Mouse (Mus musculus) naive thymus-derived CD4-positive, alpha-beta T cell, adult 2 months (primary cell): Measurements from ENCODE around the gene Gm20388.

Source experiments
- DNase-seq: peaks from one replicate; pipeline ENCODE4 v3.0.0-alpha.2; 2011; ENCODE audit warnings: low read depth

Gene Gm20388

DNA sequence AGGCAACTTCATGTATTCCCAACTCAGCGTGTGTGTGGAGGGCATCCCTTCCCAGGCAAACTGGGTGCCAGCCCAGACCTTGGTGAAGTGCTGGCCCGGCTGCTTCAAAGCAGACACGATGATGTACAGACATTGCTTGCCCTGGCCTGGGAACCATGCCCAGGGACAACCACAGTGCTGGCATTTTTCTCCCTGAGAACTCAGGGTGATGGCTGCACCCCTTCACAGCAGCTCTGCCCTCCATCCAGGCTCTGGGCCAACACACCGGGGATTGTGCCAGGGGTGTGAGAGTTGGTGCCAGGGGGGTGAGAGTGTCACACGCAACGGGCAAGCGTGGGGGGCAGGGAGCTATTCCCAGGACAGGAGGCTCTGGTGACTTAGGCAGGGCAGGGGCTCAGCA, 734.0 kb downstream of the Gm20388 start:
- no peak for DNase-seq

DNA sequence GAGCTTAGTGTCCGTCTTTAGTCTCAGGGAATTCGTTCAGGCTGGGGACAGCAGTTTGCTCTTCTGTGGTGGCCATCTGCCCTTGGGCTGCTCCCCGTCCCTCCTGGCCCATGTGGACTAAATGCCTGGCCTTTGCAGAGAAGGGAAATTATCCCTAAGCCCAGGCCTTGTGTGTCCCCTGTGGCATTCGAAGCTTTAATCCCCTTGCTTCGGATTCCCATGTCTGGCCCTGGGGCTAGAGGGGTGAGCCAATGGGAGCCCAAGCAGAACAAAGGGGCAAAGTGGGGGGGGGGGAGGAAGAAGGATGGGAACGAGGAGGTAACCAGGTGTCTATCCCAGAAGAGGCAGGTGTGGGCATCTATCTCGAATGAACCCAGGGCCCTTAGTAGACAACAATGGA, 736.9 kb downstream of the Gm20388 start, which contains the start of gene 1190005I06Rik:
Gene 1190005I06Rik, minus strand, starts transcription at position 101 of the 400 bp plus-strand sequence.
- no peak for DNase-seq

DNA sequence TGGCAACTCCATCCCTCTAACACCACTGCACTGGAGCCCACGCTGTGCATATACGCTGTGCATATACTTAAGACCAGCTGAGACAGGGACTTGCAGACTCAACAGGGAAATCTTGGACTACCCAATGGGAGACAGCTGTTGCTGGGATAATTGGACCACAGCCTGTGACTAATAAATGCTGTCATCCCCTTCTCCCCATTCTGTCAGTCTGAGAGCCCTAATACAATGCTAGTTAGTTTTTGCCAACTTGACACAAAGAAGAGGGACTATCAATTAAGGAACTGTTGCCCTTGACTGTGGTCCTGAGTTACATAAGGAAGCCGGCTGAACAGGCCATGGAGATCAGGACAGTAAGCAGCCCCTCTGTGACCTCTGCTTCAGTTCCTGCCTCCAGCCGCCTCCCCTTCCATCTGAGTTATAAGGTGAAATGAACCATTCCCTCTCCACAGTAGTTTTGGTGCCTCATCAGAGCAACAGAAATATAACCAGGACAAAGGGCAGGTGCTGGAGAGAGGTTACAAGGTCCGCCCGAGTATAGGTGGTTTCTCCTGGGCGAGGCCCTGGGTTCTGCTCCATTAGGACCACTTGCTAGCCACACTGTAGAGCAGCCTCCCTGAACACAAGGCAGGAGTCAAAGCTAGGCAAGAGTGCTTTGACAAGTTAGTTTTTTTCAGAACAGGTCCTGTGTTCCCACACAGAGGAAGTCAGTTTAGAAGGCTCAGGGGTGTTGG, 745.8 kb downstream of the Gm20388 start:
- DNase-seq = no peak

DNA sequence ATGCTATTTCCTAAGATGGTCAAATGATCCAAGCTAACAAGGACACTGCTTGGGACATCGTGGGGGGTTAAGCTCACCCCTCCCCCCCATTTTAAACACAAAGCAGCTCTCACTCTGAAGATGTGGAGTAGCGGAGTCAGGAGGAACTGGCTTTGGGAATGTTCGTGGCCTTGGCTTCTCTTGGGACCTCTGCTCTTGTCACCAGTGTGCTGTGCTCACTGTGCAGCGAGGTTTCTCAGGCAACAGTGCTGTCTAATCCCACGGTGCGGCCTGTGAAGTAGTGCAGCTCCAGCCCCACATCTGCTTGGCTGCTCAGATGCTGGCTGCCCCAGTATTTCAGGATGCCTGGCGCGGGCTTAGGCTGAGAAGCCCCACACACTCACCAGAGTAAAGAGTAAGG, 746.8 kb downstream of the Gm20388 start:
- no peak for DNase-seq

DNA sequence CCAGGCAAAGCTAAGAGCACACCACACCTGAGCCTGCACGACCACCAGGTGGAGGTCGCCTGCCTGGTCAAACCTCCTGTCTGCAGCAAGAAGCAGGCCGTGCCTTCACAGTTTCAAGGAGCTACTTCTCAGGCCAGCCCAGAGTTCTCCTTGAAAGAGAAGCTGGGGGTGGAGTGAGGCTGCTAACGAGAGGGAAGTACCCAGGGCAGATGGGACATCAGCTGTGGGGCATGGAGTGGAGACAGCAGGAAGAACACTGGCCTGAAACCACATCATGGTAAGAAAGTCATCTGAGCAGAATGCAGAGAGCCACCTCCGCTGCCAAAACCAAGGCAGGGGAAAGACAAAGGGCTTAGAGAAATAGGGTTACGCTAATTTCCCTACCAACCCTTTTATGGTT, 753.9 kb downstream of the Gm20388 start:
- DNase-seq = no peak

DNA sequence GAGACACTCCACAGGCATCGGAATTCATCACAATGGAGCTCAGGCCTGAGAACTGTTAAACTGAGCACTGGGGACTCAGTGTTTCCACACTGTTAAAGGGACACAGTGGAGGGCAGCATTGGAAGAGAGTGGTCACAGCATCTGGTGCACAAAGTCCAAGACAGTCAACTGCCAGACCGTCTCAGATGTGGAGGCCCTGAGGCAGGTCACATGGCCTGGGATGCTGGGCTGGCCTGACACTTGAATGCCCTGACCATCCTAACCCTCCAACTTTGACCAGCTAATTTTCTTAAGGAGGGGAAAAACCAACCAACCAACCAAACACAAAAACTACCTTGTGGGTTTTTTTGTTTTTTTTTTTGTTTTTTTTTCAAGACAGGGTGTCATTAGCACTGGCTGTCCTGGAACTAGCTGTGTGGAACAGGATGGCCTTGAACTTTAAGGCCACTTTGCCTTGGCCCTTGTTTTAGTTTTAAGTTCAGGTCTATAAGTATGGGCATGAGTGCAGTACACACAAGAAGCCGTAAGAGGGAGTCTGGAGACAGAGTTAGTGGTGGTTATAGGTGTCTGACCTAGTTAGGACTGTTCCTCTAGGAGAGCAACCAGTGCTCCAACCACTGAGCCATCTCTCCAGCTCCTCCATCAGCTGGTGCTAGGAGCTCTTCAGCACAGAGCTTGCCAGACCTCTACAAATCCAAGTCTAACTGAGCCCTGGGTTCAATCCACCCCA, 755.2 kb downstream of the Gm20388 start:
- DNase-seq = peak; percentile 40

DNA sequence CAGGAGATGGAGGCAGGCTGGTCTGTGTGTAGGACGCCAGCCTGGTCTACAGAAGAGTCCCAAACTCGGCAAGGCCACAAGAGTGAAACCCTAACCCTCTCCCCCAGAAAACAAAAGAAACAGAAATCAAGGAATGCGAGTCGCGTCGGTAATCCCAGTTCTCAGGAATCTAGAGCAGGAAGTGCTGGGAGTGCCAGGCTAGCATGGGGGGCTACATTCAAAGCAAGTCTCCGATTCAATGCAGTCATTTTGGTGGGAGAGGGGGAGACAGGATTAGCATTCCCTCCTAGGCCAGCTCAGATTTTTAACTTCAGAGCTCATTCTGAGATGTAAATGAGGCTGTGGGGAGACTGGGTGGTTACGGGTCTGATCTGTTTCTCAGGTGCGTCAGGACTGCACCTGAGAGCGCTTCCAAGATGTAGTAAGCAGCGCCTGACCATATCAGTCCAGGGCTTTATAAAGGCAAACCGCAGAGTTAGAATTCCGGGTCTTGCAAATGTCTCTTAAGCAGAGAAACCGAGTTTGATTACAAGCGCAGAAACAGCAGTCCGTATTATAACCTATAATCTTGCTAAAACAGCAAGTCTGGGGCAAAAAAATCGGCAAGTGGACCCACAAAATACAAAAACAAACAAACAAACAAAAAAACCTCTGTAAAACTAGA, 756.3 kb downstream of the Gm20388 start:
- DNase-seq = peak; percentile 36

DNA sequence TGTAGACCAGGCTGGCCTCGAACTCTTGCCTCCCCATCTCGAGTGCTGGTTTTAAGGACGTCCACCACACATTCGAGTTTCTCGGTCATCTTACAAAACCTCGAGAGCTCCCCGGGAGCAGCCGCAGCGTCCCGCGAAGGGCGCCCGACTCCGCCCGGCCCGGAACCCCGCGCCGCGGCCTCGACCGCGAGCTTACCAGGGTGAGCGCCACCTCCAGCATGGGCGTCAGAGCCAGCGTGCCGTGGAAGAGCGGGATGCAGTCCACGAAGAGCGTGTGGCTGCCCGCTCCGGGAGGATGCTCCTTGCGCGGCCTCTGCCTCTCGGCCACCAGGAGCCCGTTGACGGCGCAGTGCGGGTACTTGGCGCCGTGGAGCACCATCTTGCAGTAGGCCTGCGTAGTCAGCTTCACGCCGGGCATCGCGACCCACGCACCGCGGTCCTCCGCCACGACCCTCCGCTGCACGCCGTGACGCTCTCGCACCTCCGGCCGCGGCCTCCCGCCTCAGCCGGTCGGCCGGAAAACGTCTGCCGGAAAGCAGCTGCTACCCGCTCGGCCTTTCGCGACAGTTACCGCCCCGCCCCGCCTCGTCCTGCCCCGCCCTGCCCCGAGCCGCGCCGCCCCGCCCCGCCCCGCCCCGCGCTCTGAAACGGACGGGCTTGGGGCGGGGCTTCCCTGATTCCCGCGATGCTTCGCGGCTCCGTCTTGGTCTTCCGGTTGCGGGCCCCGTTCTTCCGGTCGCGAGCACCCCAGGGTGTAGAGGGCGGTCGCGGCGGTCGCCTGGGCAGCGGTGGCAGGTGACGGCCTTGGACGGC, 757.1 kb downstream of the Gm20388 start, which contains the start of the genes Gm27021 and Cox4i1:
Gene Gm27021, minus strand, starts transcription at position 519 of the 813 bp plus-strand sequence.
Gene Cox4i1, plus strand, starts transcription at position 662 of the 813 bp plus-strand sequence.
- peak; percentile 94 for DNase-seq

DNA sequence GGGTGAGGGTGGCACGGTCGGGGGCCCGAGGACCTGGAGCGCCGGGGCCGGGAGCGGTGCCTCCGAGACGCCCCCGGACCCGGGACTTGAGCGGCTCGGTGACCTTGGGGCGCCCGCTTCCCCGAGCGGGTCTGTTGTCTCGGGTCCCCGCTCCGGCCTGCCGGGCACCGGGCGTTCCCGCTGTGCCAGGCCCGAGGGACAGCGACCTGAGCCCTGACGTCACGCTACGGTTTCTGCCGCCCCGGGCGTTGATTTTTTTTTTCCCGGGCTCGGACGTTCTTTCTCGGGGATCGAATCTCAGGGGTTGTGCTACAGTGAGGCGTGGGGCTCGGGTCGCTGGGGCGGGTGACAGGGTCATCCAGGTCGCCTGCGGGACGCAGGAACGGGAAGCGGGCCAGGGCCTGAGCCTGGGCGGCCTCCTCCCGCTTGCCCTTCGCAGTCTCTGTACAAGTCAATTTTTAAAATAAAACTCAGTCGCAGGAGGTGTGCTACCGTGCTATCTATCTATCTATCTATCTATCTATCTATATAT, 757.8 kb downstream of the Gm20388 start, which contains the start of gene Emc8:
Gene Emc8, minus strand, starts transcription at position 200 of the 532 bp plus-strand sequence.
- no peak for DNase-seq

DNA sequence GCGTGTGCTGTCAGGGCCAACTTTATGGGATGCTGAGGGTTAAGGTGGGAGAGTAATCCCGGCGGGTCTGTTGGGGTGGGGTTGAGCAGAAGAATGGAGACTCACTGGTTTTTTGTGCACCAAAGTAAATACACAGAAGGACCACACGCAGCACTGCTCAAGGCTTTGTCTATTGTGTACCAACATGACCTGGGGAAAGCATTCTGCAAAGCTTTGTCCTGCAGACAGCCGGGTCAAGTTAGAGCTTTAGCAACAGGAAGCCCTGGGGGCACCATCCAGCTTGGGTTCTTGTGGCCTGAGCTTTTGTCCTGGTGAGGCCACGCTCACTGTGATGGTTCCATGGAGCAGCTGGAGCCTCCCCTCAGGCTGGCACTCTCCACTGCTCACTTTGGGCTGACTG, 761.1 kb downstream of the Gm20388 start:
- no peak for DNase-seq

DNA sequence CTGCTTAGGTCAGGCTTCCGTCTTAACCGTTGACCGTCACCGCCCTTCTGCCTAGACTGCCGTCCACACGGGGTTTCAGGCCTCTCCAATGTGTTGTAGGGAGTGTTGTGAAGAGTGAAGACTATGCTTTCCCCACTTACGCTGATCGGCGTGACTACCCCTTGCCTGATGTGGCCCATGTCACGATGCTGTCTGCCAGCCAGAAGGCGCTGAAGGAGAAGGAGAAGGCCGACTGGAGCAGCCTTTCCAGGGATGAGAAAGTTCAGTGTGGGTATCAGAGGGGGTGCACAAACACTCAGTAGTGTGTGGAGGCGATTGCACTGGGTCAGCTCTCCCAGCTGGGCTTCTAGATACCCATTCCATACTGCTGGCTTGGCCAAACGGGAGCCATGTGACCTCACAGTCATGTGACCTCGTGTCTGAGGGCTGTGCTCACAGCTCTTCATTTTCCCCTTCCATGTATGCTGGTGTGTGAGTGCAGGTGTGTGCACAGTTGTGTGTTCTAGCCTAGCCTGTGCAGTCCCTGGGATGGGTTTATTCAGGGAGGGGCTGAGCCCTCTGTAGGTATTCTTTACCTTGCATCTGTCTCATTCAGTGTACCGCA, 762.1 kb downstream of the Gm20388 start:
- DNase-seq = no peak

DNA sequence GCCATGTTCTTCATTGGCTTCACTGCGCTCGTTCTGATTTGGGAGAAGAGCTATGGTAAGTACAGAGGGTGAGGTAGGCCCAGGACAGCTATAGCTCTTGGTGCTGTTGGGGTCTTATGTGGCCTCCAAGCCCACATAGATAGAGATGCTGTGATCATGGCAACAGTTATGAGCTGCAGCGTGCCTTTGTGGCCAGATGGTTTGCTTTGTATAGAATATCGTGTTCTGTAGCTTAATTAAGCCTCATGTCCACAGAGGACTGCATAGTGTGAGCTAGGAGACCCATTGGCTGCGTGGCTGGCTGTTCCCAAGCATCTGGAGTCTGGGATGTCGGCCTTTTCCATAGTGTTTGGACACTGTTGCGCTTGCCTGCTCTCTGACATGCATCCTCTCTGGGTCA, 762.7 kb downstream of the Gm20388 start:
- DNase-seq = no peak

DNA sequence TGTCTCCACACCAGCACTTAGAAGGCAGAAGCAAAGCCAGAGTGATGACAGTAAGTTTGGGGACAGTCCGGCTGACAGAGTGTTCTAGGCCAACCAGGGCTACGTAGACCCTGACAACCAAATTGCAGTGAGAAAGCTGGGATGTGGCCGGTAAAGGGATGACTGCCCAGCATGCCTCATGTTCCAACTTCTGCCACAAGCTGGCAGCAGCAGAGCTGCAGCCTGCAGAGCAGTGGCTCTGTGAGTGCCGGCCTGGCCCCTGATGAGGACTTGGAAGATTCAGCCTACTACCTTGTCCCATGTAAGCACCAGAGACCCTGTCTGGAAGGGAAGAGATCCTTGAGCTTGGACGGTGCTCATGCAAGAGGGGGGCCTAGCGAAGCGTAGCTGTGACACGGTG, 765.1 kb downstream of the Gm20388 start:
- DNase-seq = no peak

DNA sequence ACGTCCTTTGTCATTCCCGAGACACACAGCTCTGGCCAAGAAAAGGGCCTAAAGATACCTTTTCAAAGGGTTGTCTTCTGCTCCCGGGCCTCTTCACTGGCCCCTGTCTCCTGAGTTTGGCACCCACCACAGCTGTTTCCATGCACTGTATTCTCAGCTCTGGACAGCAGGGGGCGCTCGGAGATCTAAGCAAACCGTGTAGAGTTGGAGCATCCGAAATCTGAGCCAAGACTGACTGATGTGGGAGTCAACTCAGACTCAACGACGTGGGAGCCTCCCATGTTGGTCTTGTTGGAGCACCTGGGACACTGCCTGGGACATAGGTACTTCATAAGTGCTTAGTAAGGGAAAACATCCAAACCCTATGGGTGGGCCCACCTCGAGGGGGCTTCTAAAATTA, 767.8 kb downstream of the Gm20388 start:
- peak; percentile 87 for DNase-seq

DNA sequence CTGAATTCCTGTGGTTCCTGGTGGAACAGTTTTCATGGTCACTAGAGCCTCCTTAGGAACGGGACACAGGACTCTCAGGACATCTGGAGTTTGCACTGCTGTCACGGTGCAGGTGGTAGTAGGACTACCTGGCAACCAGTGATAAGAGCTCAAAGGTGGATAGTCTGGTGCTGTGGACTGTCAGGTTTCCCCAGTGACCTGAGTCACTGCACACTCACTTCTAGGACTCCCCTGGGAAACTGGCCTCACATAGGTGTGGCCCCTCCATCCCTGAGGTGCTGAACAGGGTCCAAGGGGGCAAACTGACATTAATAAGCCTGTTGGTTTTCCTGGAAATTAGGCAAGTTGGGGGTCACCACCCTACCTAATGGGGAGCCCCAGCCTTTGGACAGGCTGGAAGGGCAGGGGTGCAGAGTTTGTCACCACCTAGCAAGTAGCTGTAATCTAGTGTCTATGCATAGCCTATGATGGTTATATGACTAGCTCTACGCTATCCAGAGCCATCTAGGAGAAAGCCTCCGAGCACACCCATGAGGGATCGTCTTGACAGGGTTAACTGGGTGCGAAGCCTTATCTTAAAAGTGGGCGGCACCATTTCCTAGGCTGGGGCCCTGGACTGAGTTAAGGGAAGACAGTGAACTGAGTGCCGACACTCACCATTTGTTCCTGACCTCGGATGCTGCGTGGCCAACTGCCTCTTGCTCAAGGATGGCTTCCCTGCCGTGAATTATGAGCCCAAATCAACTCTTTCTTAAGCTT, 769.2 kb downstream of the Gm20388 start:
- no peak for DNase-seq

DNA sequence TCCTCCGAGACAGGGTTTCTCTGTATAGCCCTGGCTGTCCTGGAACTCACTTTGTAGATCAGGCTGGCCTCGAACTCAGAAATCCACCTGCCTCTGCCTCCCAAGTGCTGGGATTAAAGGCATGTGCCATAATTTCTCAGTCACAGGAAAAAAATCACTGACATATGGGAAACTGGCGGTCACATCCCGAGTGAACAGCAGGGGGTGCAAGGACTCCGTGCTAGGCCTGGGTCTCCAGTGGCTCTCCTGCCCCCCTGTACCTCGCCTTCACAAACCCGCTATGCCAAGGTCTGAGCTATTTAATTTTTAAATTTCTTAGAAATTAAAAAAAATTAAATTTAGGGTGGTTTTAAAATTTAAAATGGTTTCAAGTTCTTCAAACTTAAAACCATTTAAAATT, 769.8 kb downstream of the Gm20388 start:
- DNase-seq = peak; percentile 57

DNA sequence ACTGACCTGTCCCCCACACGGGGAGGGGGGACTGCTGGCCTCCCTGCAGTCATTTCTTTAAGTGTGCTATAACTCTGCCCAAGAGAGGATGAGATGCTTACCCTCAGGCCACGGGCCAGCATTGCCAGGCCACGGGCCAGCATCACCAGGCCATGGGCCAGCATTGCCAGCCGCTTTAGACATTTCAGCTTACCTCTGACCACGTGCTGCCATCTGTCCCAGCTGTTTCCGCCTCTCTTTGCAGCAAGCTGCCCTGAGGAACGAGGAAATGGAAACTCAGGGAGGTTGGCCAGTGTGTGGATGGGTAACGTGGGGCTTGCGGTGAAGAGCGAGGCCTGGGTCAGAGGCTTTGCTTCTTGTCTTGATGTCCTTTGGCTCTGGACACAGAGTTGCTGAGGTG, 770.5 kb downstream of the Gm20388 start:
- no peak for DNase-seq

DNA sequence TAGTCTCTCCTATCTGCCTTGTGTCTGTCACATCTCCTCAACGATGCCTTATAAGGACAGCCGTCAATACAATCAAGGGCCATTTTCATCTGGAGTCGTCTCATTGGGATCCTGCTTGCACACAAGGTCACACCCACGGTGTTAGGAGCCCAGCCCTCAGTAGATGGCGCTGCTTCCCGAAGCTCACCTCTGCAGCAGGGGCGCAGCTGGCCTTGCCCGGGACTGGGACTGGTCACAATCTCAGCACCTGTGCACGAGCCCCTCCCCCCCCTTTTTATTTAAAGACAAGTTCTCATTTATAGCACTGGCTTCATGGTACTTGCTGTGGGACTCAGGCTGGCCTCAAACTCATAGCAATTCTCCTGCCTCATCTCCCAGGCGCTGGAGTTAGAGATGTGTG, 773.0 kb downstream of the Gm20388 start:
- DNase-seq = peak; percentile 78

DNA sequence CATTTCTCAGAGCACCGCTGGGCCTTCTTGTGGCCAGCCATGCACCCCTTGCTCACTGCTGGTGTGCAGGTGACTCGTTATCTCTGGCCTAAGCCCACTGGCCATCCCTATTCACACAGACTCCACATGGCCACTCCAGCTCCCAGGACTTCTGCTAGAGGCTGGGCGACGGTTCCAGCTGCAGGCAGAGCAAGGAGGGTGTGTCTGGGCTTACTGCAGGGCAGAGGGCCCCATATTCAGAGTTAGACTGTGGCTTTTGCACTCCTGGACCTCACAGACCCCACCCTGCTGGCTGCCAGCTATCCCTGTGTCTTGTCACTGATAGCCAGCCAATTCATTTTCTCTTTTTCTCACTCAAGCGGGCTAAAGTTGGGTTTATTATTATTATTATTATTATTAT, 773.4 kb downstream of the Gm20388 start:
- DNase-seq = no peak

DNA sequence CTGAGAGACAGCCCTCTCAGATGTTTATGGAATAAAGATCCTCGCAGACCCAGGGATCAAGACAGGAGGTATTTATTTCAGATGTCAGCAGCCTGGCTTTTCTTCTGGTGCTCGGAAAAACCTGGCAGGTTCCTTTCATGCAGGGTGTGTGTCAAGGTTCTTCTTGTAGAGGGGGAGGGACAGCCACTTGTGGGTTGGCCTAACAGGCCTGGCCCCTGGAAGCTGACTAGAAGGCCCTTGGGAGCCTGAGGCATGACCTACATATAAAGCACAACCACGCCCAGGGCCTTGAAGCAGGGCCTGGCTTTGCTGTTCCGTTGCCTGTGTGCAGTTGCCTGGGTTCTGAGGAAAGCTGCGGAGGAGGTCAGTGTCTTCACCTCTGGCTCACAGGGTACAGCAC, 774.5 kb downstream of the Gm20388 start:
- no peak for DNase-seq
